Mouse (Mus musculus): ENCODE data around the gene Yars.

DNA sequence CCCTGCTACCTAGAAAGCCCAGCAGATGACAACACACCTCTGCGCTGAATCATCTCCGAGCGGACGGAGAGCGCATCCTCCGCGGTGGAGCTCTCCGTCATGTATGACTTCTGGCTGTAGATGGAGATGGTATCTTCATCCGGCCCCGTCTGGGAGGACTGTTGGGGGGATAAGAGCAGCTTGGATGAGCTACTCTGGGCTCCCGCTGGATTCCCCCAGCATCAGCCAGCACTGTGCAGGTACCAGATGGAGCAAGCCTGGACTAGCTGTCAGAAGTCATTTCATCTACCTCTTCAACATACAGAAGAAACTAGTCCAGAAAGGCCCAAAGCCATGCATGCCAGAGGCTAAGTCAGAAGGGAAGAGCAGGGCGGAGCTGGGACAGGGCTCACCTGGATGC lies 35.8 kb downstream of the Yars start:
- TF ChIP-seq POLR2A (IDR thresholded peaks at IDR 0.05; ENCODE audit: control insufficient read depth, low read depth, low read length) (no peak), CTCF (IDR thresholded peaks at IDR 0.05; ENCODE audit: control insufficient read depth, insufficient read depth, insufficient replicate concordance, low read depth, low read length) (no peak)

Measured in testis, adult 2 months (tissue).